Mouse (Mus musculus) mouse embryonic stem cell (cell line): Measurements from ENCODE around the gene 0610030E20Rik.

ENCODE experiments used
- in situ Hi-C, 2 experiments: fragments of 300-500 bp; cut with MboI; formaldehyde crosslinking; loops; 1 replicate in 1 of 2; 3 replicates in 1 of 2; pipeline ENCODE4 v1.14.3; 2019 to 2020; ENCODE audit warnings: low sequenced_read_pairs in 2 of 2, low pct_unique_long_range_greater_than_20kb in 1 of 2, mixed read lengths in 1 of 2; ENCODE audit not compliant: unreplicated experiment in 1 of 2

0610030E20Rik gene

DNA sequence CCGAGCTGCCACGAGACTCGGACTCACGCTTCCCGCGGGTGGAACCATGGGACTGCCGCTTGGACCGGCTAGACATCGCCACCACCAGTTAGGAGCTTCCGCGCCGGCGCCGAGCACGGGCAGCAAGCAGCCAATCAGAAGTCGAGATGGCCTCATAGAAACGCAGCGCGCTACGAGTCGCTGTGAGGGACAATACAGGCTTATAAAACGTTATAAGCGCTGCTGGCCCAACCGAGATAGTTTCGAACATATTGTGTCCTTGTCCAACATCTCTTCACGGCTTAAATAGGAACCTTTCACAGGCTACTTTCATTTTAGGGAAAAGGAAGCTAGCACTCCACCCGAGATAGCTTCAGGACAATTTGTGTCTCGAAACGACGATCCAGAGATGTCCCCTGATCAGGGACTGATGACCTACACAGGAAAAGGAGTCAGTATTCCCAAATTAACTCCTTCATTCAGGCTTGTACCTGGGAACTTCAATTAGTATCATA, 2.0 kb upstream of the 0610030E20Rik start, which contains the start of gene Usp39:
Usp39 (minus strand) TSS at position 111 of the 494 bp plus-strand sequence.
- in situ Hi-C loops, result no loop called here

DNA sequence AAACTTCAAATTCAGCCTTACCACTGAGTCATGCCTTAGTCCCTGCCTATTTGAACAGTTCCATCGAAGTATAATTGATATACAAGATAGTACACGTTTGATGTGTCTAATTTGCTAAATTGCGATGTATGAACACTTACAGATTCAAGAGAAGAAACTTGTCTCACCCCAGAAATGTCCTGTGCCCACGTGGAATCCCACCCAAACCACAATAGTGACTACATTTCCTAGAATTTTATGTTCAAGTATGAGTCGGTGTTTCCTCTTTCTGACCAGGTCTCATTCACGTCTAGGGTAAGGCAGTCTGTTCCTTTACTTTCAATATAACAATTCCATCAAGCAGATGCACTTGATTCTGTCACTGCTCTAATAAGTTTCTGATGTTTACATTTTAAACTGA, 1.5 kb upstream of the 0610030E20Rik start:
- in situ Hi-C loops, result no loop called here

- in situ Hi-C loops, result no loop called here
These were observed 856 bp upstream of the 0610030E20Rik start for GRCm38 (mm10) chr6:72346261-72346660.

DNA sequence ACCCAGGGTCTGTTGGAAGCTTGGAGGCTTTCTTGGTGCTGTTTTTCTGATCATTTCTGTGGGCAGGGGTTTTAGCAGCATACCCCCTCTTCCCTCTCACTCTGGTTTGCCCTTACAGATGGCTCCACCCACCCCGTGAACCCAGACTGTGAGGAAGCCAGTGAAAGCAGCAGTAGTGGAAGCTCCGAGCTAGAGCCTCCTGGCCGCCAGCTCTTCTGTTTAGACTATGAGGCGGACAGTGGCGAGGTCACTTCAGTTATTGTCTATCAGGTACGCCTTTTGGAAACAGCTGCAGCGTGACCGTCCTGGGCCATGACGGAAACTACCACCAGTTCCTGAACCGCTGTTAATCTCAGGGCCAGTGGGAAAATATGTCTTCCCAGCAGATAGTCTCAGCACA, 1.3 kb downstream of the 0610030E20Rik start:
- in situ Hi-C loops, result no loop called here

GRCm38 (mm10) chr6:72350214-72350613, 3.1 kb downstream of the 0610030E20Rik start:
- in situ Hi-C loops, result no loop called here

DNA sequence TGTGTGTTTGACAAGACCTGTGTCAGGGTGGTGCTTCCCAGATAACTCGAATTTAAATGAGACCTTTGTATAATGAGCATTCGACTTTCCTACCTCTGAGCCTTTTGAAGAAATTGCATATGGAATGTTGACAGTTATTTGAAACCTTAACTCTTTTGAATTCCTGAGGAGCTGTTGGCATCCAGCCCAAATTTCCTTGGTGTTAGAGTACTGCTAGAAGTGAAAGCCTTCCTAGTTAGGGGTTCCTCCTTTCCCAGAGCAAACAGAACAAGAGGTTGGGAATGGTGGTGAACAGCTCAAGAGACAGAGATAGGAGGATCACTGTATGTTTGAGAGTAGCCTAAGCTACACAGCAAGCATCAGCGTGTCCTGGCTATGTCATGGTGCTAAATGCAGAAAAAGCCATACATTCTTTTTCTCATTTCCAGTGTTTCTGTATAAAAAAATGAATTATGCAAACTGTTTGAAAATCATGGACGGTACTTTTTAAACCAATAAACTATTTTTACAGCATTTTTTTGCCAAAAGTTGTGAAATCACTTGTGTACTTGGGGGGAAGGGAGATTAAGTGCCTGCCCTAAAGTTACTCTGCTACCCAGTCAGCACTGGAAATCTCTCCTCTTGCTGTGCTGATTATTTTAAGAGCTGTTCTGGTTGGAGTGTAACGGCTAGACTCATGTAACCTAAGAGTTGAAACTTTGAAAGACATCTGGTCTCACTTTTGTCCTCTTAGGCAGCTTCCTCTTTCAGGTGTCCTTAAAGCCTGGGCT, 5.7 kb downstream of the 0610030E20Rik start:
- in situ Hi-C loops, result no loop called here

- in situ Hi-C loops, result no loop called here
These were observed 6.9 kb downstream of the 0610030E20Rik start for GRCm38 (mm10) chr6:72354025-72354424.

DNA sequence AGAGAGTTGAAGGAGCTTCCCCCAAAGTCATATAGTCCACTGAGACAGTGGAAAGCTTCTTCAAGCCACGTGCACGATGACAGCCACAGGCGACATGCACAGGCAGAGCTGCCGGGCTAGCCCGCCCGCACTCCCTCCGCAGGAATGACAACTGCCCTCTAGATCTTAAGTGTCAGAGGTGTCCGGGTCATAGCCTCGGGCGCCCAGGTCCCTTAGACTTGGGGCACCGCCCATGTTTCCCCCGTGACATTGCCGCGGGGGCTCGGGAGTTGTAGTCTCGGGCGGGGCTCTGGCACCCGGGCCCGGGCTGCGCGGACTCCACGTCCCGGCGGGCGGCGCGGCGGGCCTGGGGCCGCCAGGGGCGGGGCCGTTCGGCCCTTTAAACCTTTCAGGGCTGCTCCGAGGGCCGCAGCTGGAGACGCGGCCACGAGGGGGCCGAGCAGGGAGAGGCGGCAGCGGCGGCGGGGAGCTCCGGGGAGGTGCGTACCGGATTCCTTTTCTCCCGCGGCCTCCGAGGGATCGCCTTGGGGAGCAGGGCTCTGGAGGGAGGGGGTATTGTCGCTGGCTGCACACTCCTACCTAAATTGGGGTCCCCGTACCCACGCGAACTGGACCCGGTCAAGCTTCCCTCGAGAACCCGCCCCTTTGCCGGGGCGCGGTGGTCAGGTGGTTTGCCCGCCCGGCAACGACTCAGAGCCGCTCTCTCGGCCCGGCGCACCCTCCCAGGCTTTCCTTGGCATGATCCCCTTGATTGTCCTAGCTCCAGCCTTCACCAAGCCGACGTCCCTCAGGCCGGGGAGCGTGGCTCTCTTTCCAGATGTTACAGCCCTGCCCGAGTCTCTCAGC, 8.2 kb downstream of the 0610030E20Rik start, which contains the start of gene Tmem150a:
Tmem150a (plus strand) TSS at position 382 of the 846 bp plus-strand sequence.
- in situ Hi-C loops, result no loop called here

DNA sequence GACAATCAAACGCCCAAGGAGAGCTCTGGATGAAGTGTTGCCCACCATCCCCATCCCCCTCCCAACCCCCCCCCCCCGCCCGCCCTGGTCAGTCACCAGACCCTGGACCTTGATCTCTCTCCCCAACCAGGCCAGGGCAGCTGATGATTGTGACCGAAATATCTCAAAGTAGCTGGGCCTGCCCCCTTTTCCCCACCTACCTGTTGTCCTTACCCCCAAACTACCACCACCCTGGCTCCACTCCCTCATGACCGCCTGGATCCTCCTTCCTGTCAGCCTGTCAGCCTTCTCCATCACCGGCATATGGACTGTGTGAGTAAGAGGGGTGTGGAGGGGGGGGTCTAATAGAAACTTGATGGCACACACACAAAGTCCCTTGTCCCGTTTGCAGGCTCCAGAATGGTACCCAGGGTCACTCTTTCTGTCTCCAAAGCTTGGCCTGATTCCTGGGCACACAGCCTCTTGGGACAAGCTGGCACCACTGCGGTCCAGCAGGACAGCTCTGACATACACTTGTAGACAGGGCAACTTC, 8.9 kb downstream of the 0610030E20Rik start:
- in situ Hi-C loops, result no loop called here

DNA sequence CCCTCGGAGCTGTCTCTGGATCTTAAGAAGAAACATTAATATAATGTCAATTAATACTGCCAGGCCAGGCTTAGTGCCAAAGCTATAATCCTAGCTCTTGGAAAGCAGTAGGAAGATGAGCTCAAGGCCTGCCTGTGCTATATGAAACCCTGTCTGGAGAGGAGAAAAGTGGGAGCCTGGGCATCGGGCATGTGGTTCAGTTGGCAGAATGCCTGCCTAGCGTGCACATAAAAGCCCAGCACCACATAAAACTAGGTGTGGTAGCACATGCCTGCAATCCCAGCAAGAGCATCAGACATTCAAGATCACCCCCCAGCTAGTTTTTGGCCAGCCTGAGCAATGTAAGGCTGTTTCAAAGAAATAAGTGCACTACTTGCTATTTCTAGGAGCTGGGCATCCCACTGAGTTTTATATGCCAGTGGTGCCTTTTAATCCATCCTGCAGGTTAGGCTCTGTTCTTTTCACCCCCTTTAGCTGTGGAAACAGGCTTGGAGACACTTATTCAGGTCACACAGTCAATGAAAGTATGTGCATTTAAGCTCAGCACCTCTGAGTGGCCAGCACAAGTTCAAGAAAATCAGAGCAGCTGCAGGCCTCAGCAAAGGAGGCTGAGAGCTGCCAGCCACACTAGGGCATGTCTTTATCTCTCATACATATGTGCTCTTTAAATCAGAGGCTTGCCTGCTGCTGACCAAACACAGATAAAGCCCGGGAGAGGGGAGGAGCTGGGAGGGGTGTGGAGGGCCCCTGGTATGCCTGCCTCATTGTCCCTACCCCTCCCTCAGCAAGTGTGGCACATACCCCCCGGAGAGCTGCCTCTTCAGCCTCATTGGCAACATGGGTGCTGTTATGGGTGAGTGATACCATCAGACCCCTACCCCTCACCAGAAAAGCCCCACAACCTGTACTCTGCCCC, 10.3 kb downstream of the 0610030E20Rik start:
- in situ Hi-C loops, result no loop called here

DNA sequence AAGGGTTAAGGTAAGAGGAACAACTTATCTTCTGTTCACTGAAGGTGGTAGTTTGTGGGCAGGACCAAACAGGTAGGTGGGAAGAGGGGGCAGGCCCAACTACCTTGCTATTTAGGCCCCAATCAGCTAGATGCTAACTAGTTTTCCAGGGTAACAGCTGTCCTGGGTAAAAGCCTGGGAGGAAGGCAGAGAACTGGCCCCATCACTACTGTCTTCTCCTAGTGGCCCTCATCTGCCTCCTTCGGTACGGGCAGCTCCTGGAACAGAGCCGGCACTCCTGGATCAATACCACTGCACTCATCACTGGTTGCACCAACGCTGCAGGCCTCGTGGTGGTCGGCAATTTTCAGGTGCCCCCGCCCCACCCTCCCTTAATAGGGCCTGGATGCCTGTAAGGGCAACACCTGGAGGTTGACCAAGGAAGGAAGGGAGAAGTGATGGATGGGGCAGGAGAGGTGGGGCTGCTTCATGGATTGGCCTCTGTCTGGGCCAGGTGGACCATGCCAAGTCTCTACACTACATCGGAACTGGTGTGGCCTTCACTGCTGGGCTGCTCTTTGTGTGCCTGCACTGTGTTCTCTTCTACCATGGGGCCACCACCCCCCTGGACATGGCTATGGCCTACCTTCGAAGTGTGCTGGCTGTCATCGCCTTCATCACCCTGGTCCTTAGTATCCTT, 11.1 kb downstream of the 0610030E20Rik start:
- in situ Hi-C loops, result no loop called here

DNA sequence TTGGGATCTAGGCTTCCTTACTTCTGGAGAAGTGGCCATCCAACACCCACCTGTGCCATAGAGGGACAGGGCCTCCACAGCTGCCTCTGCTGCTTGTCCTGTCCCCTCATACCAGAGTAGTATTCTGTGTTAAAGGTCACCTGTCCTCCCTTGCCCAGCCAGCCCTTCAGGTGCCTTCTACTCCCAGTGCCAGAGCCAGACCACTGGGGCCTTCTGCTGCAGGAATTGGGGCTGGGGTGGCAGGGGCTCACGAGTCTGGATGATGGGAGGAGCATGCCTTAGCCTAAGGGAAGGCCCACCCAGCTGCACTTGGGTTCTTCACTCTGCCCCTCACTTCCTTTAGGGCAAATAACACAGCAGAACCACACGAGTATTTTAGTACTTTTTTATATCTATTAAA, 12.2 kb downstream of the 0610030E20Rik start:
- in situ Hi-C loops, result no loop called here

GRCm38 (mm10) chr6:72359891-72360598, 12.9 kb downstream of the 0610030E20Rik start:
- in situ Hi-C loops, result no loop called here

- in situ Hi-C loops, result no loop called here
These were observed 13.4 kb downstream of the 0610030E20Rik start for GRCm38 (mm10) chr6:72360599-72360935.

DNA sequence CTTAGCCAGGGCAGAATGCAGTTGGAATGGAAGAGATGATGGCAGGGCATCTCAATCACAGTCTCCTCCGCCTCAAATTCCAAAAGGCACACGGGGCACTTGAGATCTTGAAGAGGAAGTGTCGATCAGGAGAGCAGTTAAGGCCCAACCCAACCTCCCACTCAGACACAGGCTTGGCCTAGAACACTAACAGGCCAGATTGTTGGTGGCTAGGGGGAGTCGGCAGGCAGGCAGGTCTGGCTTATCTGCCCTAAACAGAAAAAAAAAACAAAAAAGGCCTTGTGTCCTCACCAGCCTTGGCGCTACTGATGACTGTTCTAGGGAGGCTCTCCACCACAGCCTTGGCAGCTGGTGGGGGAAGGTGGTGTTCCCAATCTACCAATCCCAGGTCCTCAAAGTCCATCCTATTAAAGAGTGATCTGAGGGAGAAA, 14.0 kb downstream of the 0610030E20Rik start:
- in situ Hi-C loops, result no loop called here

- in situ Hi-C loops, result no loop called here
These were observed 15.3 kb downstream of the 0610030E20Rik start for GRCm38 (mm10) chr6:72362132-72363028.
